Mouse (Mus musculus) CH12.LX (cell line): Measurements from ENCODE around the gene Thoc7. TPM values are rescaled to one million over a fixed set of nuclear protein-coding genes. Genes with fewer than 3 reads are reported as not detected.
A peak's percentile ranks its signal among the peaks of the same experiment; 100 is the strongest.

Experiments
- DNase-seq: peaks from one replicate; pipeline ENCODE4 v3.0.0-alpha.2; 2013; ENCODE audit errors: extremely low read depth
- H3K27ac ChIP-seq: 2 replicates; pipeline ENCODE4 v1.5.1; 2012; ENCODE audit warnings: low read depth, mild to moderate bottlenecking, control low read depth, moderate library complexity; ENCODE audit not compliant: insufficient read depth
- H3K27me3 ChIP-seq: replicated peaks from 2 replicates; pipeline ENCODE3; 2012; ENCODE audit warnings: inconsistent platforms
- H3K36me3 ChIP-seq, 2 experiments: replicated peaks in 1 of 2; 2 replicates each; pipeline versions ENCODE3 to v1.6.1; 2012; ENCODE audit warnings: inconsistent platforms in 1 of 2, low read length in 1 of 2, mild to moderate bottlenecking in 1 of 2, mixed read lengths in 1 of 2, moderate library complexity in 1 of 2; ENCODE audit not compliant: control insufficient read depth in 1 of 2, insufficient read depth in 1 of 2
- H3K4me1 ChIP-seq, 2 experiments: 2 replicates each; pipeline ENCODE4 v1.6.1; 2012; ENCODE audit warnings: inconsistent platforms in 1 of 2, moderate library complexity in 1 of 2; ENCODE audit not compliant: insufficient read depth in 2 of 2, control insufficient read depth in 1 of 2
- H3K4me2 ChIP-seq: 2 replicates; pipeline ENCODE4 v1.6.1; 2012; ENCODE audit warnings: low read depth, mild to moderate bottlenecking, control low read depth; ENCODE audit not compliant: poor library complexity, insufficient read depth, severe bottlenecking
- H3K4me3 ChIP-seq, 3 experiments: fragments of 150-350 bp in 1 of 3; sonication (generic) in 1 of 3; replicated peaks in 1 of 3; 2 replicates each; pipeline versions ENCODE3 to v1.5.1; 2011 to 2012; ENCODE audit warnings: low read depth in 2 of 3, low read length in 2 of 3, mild to moderate bottlenecking in 2 of 3, moderate library complexity in 2 of 3, control low read depth in 1 of 3, improper control_type of control experiment in 1 of 3, inconsistent platforms in 1 of 3, mixed read lengths in 1 of 3; ENCODE audit not compliant: poor library complexity in 1 of 3
- H3K79me2 ChIP-seq: replicated peaks from 2 replicates; pipeline ENCODE4 v1.6.1; 2012; ENCODE audit warnings: mild to moderate bottlenecking, moderate library complexity; ENCODE audit not compliant: control insufficient read depth, poor library complexity, insufficient read depth, severe bottlenecking; ENCODE audit errors: extremely low read depth
- H3K9ac ChIP-seq: 2 replicates; pipeline ENCODE4 v1.6.1; 2012; ENCODE audit warnings: low read depth, mild to moderate bottlenecking, control low read depth, moderate library complexity; ENCODE audit not compliant: insufficient read depth
- H3K9me3 ChIP-seq: replicated peaks from 2 replicates; pipeline ENCODE3; 2012; ENCODE audit warnings: low read length, inconsistent platforms, mixed read lengths
- BHLHE40 ChIP-seq: IDR thresholded peaks from 2 replicates; pipeline ENCODE4 v1.6.1; 2011; ENCODE audit warnings: mild to moderate bottlenecking, low read depth, low read length, improper control_type of control experiment
- CTCF ChIP-seq, 2 experiments: IDR thresholded peaks in 1 of 2; conservative IDR thresholded peaks in 1 of 2; 2 replicates each; pipeline ENCODE4 v1.5.1; 2011 to 2012; ENCODE audit warnings: low read depth in 2 of 2, low read length in 2 of 2, improper control_type of control experiment in 1 of 2, inconsistent platforms in 1 of 2, mild to moderate bottlenecking in 1 of 2, moderate library complexity in 1 of 2
- GABPA ChIP-seq: IDR thresholded peaks from 2 replicates; pipeline ENCODE4 v1.6.1; 2012; ENCODE audit warnings: low read depth, low read length, improper control_type of control experiment, inconsistent platforms; ENCODE audit not compliant: insufficient replicate concordance
- KAT2A ChIP-seq: IDR thresholded peaks from 2 replicates; pipeline ENCODE4 v1.6.1; 2012; ENCODE audit warnings: low read length, improper control_type of control experiment, inconsistent platforms; ENCODE audit not compliant: insufficient replicate concordance
- MAX ChIP-seq: IDR thresholded peaks from 2 replicates; pipeline ENCODE4 v1.6.1; 2011; ENCODE audit warnings: low read length, improper control_type of control experiment
- MEF2A ChIP-seq: IDR thresholded peaks from 2 replicates; pipeline ENCODE4 v1.6.1; 2014; ENCODE audit warnings: low read depth, mild to moderate bottlenecking, inconsistent platforms, low read length, improper control_type of control experiment, borderline replicate concordance
- NRF1 ChIP-seq: IDR thresholded peaks from 2 replicates; pipeline ENCODE4 v1.6.1; 2014; ENCODE audit warnings: low read depth, mild to moderate bottlenecking, inconsistent platforms, low read length, improper control_type of control experiment, moderate library complexity
- PAX5 ChIP-seq: IDR thresholded peaks from 2 replicates; pipeline ENCODE4 v1.6.1; 2012; ENCODE audit warnings: low read length, inconsistent platforms, mixed read lengths
- RAD21 ChIP-seq: IDR thresholded peaks from 2 replicates; pipeline ENCODE4 v1.6.1; 2011; ENCODE audit warnings: low read depth, mild to moderate bottlenecking, low read length, improper control_type of control experiment, moderate library complexity
- TCF12 ChIP-seq: IDR thresholded peaks from 2 replicates; pipeline ENCODE4 v1.6.1; 2014; ENCODE audit warnings: low read depth, mild to moderate bottlenecking, inconsistent platforms, low read length, improper control_type of control experiment
- UBTF ChIP-seq: IDR thresholded peaks from 2 replicates; pipeline ENCODE4 v1.6.1; 2012; ENCODE audit warnings: low read depth, mild to moderate bottlenecking, inconsistent platforms, low read length, improper control_type of control experiment, moderate library complexity
- ZC3H11A ChIP-seq: IDR thresholded peaks from 2 replicates; pipeline ENCODE4 v1.6.1; 2012; ENCODE audit warnings: low read depth, mild to moderate bottlenecking, inconsistent platforms, low read length, improper control_type of control experiment
- dilution Hi-C: fragments of 300-500 bp; cut with MboI; formaldehyde crosslinking; loops from 2 replicates; pipeline ENCODE4 v1.14.3; 2020; ENCODE audit warnings: low sequenced_read_pairs; ENCODE audit not compliant: extremely low pct_unique_long_range_greater_than_20kb, extremely low pct_ligation_motif_present
- in situ Hi-C: fragments of 300-500 bp; cut with MboI; formaldehyde crosslinking; loops from 3 replicates; pipeline ENCODE4 v1.14.3; 2019; ENCODE audit warnings: low sequenced_read_pairs, low pct_ligation_motif_present, low pct_unique_long_range_greater_than_20kb, mixed read lengths
- polyA plus RNA-seq: library from polyadenylated mRNA; unstranded; fragments of >175 nt; gene quantifications from 2 replicates; pipeline ENCODE4 v1.2.1, GENCODE M21; 2012; ENCODE audit warnings: low read depth; ENCODE audit not compliant: insufficient read length
- total RNA-seq, 2 experiments: library from RNA; depleted of rRNA; stranded (reverse); fragments of 300-350 nt in 1 of 2; fragments of >200 nt in 1 of 2; gene quantifications; 2 replicates each; pipeline ENCODE4 v1.2.3; 2012 to 2014

The Thoc7 gene
- total and polyA plus RNA-seq, 3 experiments: 98.6 to 209 (median 162) TPM

DNA sequence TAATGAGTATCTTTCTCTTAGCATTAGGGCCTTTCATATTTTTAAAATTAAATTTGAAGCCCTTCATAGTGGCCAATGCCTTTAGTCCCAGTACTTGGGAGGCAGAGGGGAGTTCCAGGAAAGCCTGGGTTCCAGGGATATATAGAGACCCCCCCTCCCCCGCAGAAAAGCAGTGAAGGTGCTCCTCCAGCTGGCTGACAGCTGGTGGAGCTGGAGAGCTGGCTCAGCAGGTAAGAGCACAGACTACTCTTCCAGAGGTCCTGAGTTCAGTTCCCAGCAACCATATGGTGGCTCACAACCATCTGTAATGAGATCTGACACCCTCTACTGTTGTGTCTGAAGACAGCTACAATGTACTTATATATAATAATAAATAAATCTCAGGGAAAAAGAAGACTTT, 6.0 kb upstream of the Thoc7 start:
- Histone ChIP-seq H3K4me1 (no peaks in the 10 kb centered on the region), H3K79me2 (no peaks in the 10 kb centered on the region), H3K36me3 (no peaks in the 10 kb centered on the region), H3K27me3 (no peaks in the 10 kb centered on the region), H3K9ac (no peak overlapping the region), H3K27ac (no peak overlapping the region), H3K4me2 (no peak overlapping the region), H3K4me3 (no peak overlapping the region), H3K9me3 (no peaks in the 10 kb centered on the region)
- TF ChIP-seq CTCF (conservative IDR thresholded peaks at IDR 0.05 in 1 of 2, IDR thresholded peaks at IDR 0.05 in 1 of 2; ENCODE audit: low read depth in 2 of 2, low read length in 2 of 2) (peak in 1 of 2 experiments; percentile 55; a peak in 2 of 4 replicates), RAD21 (peak; percentile 22), BHLHE40 (no peak)
- in situ Hi-C loops: no loop called here
- DNase-seq: no peak
- dilution Hi-C loops: no loop called here

- no peak for DNase-seq
- Histone ChIP-seq H3K79me2 (peaks cover 17% of the 10 kb centered on the region), H3K4me1 (peaks cover 0 to 12% of the 10 kb centered on the region in 2 experiments; a peak in 2 of 4 replicates), H3K9ac (no peak overlapping the region), H3K9me3 (no peaks in the 10 kb centered on the region), H3K36me3 (peaks cover 0 to 3% of the 10 kb centered on the region in 2 experiments), H3K4me2 (no peak overlapping the region), H3K27me3 (no peaks in the 10 kb centered on the region), H3K4me3 (no peak overlapping the region), H3K27ac (no peak overlapping the region)
- TF ChIP-seq NRF1: no peak
- no peak for TF ChIP-seq UBTF
- no peak for TF ChIP-seq ZC3H11A
- dilution Hi-C loops: no loop called here
- in situ Hi-C loops: no loop called here
Measured at GRCm38 (mm10) chr14:13963527-13963926, 1.9 kb upstream of the Thoc7 start.

- Histone ChIP-seq H3K27me3 (no peaks in the 10 kb centered on the region), H3K9me3 (no peaks in the 10 kb centered on the region), H3K4me1 (peaks cover 0 to 22% of the 10 kb centered on the region in 2 experiments; a peak in 2 of 4 replicates), H3K36me3 (peaks cover 0 to 10% of the 10 kb centered on the region in 2 experiments), H3K4me2 (no peak overlapping the region), H3K79me2 (peaks cover 27% of the 10 kb centered on the region), H3K9ac (no peak overlapping the region), H3K4me3 (no peak overlapping the region), H3K27ac (no peak overlapping the region)
- in situ Hi-C loops (no loop called here), dilution Hi-C loops (no loop called here)
- TF ChIP-seq MEF2A: no peak
- no peak for TF ChIP-seq KAT2A
- no peak for TF ChIP-seq PAX5
- no peak for TF ChIP-seq MAX
- TF ChIP-seq GABPA: no peak
- TF ChIP-seq TCF12: no peak
- no peak for DNase-seq
Measured at GRCm38 (mm10) chr14:13962476-13962875, 824 bp upstream of the Thoc7 start.
